ENCODE assay signal across 37 mouse cellular contexts in genomic region chr6:55126576-55126975, GRCm38 (mm10). TPM values are rescaled to one million over a fixed set of nuclear protein-coding genes. Genes with fewer than 3 reads are reported as not detected.
"Had no signal": no experiment of that assay in that cellular context is flagged by ENCODE, and none has a peak within 500 bp of the region (broad histone marks: within the 10 kb centered on the region; RNA-seq: fewer than 3 reads in every experiment).

No protein-coding gene starts in this region.

- DNase-seq: heart, postnatal 10 days; heart, postnatal 14 days; heart, postnatal 36 days; heart, postnatal 4 days; kidney, adult 11 months; kidney, adult 18-20 months; kidney, adult 2 months; kidney, adult 8-10 months; kidney, adult 9 months; kidney, postnatal 10 days; kidney, postnatal 14 days; kidney, postnatal 25 days; kidney, postnatal 36 days; kidney, postnatal 4 days; layer of hippocampus, adult 9-11 months; layer of hippocampus, postnatal 36 days had no signal

- H3K4me3 ChIP-seq: heart, embryonic 12.5 days; heart, embryonic 13.5 days; heart, embryonic 15.5 days; hindbrain, embryonic 10.5 days; hindbrain, embryonic 12.5 days; hindbrain, embryonic 13.5 days; hindbrain, embryonic 15.5 days; intestine, embryonic 15.5 days; kidney, embryonic 15.5 days; layer of hippocampus, adult 2 months; left cerebral cortex, adult 2 months had no signal

- H3K27ac ChIP-seq: heart, embryonic 13.5 days; heart, embryonic 15.5 days; hindbrain, embryonic 10.5 days; hindbrain, embryonic 12.5 days; hindbrain, embryonic 13.5 days; hindbrain, embryonic 14.5 days; hindbrain, embryonic 15.5 days; hindbrain, postnatal 0 days; intestine, embryonic 15.5 days; kidney, embryonic 15.5 days; kidney, postnatal 0 days; layer of hippocampus, adult 2 months; left cerebral cortex, adult 2 months had no signal

RNA-seq across cellular contexts. Expression of gene Crhr2, which starts 6.2 kb away (rescaled TPM):
- total RNA-seq: hematopoietic stem cell, adult 5-6 weeks had no signal
- polyA plus RNA-seq: inflammation-experienced regulatory T-cells, adult 6 months; kidney, embryonic 14.5 days had no signal

RNA-seq across cellular contexts. Expression of gene Inmt, which starts 48.3 kb away (rescaled TPM):
- total RNA-seq: heart, postnatal 10 days; heart, postnatal 4 days; hematopoietic stem cell, adult 5-6 weeks had no signal
- polyA plus RNA-seq: heart, embryonic 12.5 days; heart, embryonic 15.5 days; heart, embryonic 16.5 days; heart, postnatal 0 days; hindbrain, embryonic 11.5 days; hindbrain, embryonic 12.5 days; hindbrain, embryonic 13.5 days; hindbrain, embryonic 14.5 days; hindbrain, embryonic 15.5 days; hindbrain, embryonic 16.5 days; hindbrain, postnatal 0 days; inflammation-experienced regulatory T-cells, adult 6 months had no signal
